Mouse (Mus musculus) hematopoietic stem cell, adult 5-6 weeks (primary cell): ENCODE data around the gene Gipc2. TPM values are rescaled to one million over a fixed set of nuclear protein-coding genes. Genes with fewer than 3 reads are reported as not detected.

ENCODE experiments used
- ATAC-seq, 2 experiments: fragments of 125-278 bp in 1 of 2; replicated peaks in 1 of 2; 2 replicates each; pipeline ENCODE4 v1.8.0; 2016 to 2017; ENCODE audit warnings: inconsistent platforms in 2 of 2, mild to moderate bottlenecking in 2 of 2, moderate number of reproducible peaks in 2 of 2, low read depth in 1 of 2, moderate TSS enrichment in 1 of 2; ENCODE audit not compliant: low FRiP score in 2 of 2, poor library complexity in 2 of 2, severe bottlenecking in 2 of 2, insufficient read depth in 1 of 2, low TSS enrichment in 1 of 2
- total RNA-seq: library from RNA; stranded (forward); fragments of 172-1452, 232-1000 nt; gene quantifications from 2 replicates; pipeline ENCODE4 v1.2.3, GENCODE M21; 2017

The Gipc2 gene
- total RNA-seq, 1 experiment from 2014 or later = not detected

- ATAC-seq = no peak
These were observed 1.0 kb downstream of the Gipc2 start for GRCm38 (mm10) chr3:152165014-152165350.

- ATAC-seq = no peak
These were observed 2.7 kb downstream of the Gipc2 start for GRCm38 (mm10) chr3:152163320-152163719.

- no peak for ATAC-seq
These were observed 5.4 kb downstream of the Gipc2 start for GRCm38 (mm10) chr3:152160607-152161006.

DNA sequence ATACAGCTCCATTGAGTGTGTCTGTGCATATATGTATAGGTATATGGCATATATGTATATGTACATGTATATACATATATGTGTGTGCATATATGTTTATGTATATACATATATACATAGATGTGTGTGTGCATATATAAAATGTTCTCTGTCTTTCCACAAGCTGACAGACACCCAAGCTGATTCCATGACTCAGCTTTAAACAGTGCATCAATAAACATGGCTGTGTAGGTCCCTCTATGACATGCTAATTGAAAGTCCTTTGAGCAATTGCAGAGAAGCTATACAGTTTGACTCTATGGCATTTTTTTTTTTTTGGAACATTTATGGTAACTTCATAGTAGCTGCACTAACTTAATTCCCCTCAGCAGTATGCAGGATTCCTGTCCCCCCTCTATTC, 6.7 kb downstream of the Gipc2 start:
- ATAC-seq = no peak

GRCm38 (mm10) chr3:152158344-152159291, 7.4 kb downstream of the Gipc2 start:
- no peak for ATAC-seq

- no peak for ATAC-seq
These were observed 9.1 kb downstream of the Gipc2 start for GRCm38 (mm10) chr3:152156816-152157496.

GRCm38 (mm10) chr3:152155296-152155948, 10.6 kb downstream of the Gipc2 start:
- ATAC-seq = no peak

DNA sequence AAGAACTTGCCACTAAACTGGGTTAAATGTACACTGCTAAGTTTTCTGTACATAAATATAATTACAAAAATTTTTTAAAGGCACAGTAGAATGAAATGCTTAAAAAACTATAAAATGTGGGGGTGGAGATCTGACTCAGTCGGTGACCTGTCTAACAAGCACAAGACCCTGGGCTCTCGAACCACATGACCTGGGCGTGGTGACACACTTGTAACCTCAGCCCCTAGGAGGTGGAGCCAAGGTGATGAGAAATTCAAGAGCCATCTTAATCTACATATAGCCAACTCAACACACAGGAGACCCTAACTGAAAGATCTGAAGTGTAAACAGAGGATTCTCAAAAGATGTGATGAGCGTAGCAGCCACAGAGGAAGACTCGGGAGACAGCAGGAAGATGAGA, 11.9 kb downstream of the Gipc2 start:
- no peak for ATAC-seq

DNA sequence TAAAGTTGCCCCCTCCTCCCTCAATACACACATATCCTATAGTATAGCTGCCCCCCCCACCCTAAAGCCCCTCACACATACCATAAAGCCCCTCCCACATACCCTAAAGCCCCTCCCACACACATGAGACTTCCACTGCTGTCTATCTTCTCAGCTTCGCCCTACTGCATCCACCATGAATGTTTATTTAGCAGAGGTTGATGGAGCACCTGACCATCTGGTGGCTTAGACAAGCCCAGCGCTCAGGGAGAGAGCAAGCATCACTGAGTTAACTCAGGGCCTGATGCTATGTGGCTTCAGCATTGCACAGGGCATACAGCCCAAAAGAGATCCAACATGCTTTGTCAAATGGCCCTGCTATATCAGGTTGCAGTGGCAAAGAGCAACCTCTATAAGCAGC, 12.9 kb downstream of the Gipc2 start:
- no peak for ATAC-seq

DNA sequence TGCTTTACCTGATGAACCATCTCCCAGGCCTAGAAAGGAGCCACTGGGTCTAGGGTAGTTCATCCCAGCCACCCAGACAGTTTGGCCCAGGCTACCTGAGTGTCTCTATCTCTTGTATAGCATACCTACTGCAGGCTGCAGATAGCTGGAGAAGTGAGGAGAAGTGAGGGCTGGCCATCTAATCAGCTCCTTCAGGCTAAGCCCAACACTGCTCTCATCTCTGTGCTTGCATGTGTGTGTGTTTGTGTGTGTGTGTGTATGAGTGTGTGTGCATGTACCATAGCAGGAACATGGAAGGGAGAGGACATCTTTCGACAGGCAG, 13.6 kb downstream of the Gipc2 start:
- peak in 1 of 2 experiments; percentile 11; a peak in 1 of 4 replicates for ATAC-seq

GRCm38 (mm10) chr3:152151725-152152482, 14.1 kb downstream of the Gipc2 start:
- ATAC-seq = peak; percentile 17 to 22; a peak in 1 of 4 replicates

DNA sequence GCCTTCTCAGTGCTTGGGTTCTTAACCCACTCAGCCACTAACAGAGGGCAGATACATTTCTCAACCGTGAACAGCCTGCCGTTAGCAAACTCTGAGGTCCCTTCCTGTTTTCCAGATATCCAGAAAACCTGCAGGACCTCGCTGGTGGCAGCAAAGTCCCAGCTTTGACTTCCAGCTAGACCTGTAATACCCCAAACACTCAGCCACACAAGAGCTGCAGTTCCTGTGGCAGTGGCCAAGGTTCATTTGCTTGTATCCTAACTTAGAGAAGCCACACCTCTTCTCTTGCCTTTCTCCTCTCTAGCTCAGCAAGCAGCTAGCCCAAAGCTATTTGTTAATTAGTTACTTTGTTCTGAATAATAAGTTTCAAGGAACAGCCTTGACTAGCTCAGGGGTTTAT, 16.2 kb downstream of the Gipc2 start:
- no peak for ATAC-seq

DNA sequence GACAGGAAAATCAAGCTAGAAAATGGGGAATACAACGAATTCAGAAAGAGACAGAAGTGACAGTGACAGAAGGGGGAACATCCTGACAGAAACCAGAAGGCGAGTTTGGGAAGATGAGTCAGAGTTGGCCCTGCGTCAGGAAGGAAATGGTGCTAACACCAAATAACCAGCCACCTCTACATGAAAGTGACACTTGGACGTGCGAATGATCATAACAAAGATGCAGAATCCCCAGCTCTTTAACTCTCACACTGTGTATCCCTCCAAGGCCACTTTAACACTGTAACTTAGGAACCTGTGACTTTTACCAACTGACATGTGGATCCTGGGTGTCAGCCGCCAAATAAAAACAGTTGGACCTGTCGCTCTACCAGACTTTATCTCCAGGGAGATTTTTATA, 16.6 kb downstream of the Gipc2 start:
- no peak for ATAC-seq

GRCm38 (mm10) chr3:152147085-152147831, 18.8 kb downstream of the Gipc2 start:
- peak; percentile 46 to 55 for ATAC-seq

DNA sequence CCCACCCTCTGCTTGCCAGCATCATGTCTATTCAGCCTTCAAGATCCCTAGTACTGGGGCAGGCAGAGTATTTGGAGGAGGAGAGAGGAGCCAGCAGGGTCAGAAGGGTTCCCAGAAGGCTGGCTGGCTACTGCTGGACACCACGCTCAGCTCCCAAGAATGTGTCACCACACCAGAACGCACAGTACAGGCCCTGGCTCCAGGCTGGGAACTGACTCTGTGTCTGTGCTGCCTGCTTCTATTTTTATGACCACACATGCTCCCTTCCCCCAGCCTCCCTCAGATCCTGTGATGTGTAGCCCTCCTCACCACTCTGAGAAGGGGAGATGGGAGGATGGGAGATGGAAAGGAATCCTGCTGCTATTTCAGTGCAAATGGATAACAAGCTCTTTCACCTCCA, 20.8 kb downstream of the Gipc2 start:
- ATAC-seq = no peak

GRCm38 (mm10) chr3:152142989-152143695, 22.9 kb downstream of the Gipc2 start:
- no peak for ATAC-seq
